Mouse (Mus musculus) large intestine, adult 2 months (tissue): ENCODE results near the gene Rinl. TPM values are rescaled to one million over a fixed set of nuclear protein-coding genes. Genes with fewer than 3 reads are reported as not detected.
A peak's percentile ranks its signal among the peaks of the same experiment; 100 is the strongest.

Experiments used
- DNase-seq: peaks from one replicate; pipeline ENCODE4 v3.0.0-alpha.2; 2012; ENCODE audit warnings: low read depth, low spot score
- WGBS: fragments of 180-500 bp; shearing (Covaris S2); methylation state at CpG from one replicate; pipeline ENCODE4 v1.1.7; 2018; 5-methylcytosine and 5-hydroxymethylcytosine counted together
- polyA plus RNA-seq: library from polyadenylated mRNA; depleted of rRNA; stranded (reverse); fragments of >200 nt; gene quantifications from 2 replicates; pipeline ENCODE4 v1.2.3, GENCODE M21; 2012

Rinl gene
- polyA plus RNA-seq, 1 experiment: 6.4 TPM

GRCm38 (mm10) chr7:28820358-28821260 is 31.8 kb downstream of the Rinl start:
- no peak for DNase-seq
- 33% methylated on average over 12 of the region's 12 CpGs for WGBS

- DNase-seq: no peak
- 33% methylated on average over 10 of the region's 10 CpGs for whole genome bisulfite sequencing
Measured at GRCm38 (mm10) chr7:28821261-28821831, 32.6 kb downstream of the Rinl start.

- DNase-seq: no peak
- WGBS: 73% methylated on average over 1 of the region's 1 CpGs
Measured at GRCm38 (mm10) chr7:28822556-28822955, 33.8 kb downstream of the Rinl start.

GRCm38 (mm10) chr7:28822993-28823903 is 34.5 kb downstream of the Rinl start:
- 34% methylated on average over 10 of the region's 10 CpGs for WGBS
- DNase-seq: no peak

- 6% methylated on average over 2 of the region's 2 CpGs for WGBS
- no peak for DNase-seq
Measured at GRCm38 (mm10) chr7:28823932-28824331, 35.2 kb downstream of the Rinl start.

- WGBS: under 1% methylated on average over 33 of the region's 33 CpGs
- no peak for DNase-seq
Measured at GRCm38 (mm10) chr7:28824941-28825685, 36.3 kb downstream of the Rinl start, which contains the start of gene Ech1. Ech1 (plus strand) TSS chr7:28825217.

GRCm38 (mm10) chr7:28825686-28826401 is 37.1 kb downstream of the Rinl start:
- DNase-seq: no peak
- 11% methylated on average over 11 of the region's 11 CpGs for WGBS

- 72% methylated on average over 7 of the region's 7 CpGs for WGBS
- no peak for DNase-seq
Measured at GRCm38 (mm10) chr7:28826402-28826772, 37.6 kb downstream of the Rinl start.

- no peak for DNase-seq
Measured at GRCm38 (mm10) chr7:28827338-28827737, 38.6 kb downstream of the Rinl start.

GRCm38 (mm10) chr7:28829821-28830220 is 41.1 kb downstream of the Rinl start:
- WGBS: 85% methylated on average over 8 of the region's 8 CpGs
- no peak for DNase-seq

More at GRCm38 (mm10) chr7:28827338-28827737, 38.6 kb downstream of the Rinl start:
- 31% methylated on average over 3 of the region's 3 CpGs for WGBS

- 51% methylated on average over 5 of the region's 5 CpGs for WGBS
- DNase-seq: no peak
Measured at GRCm38 (mm10) chr7:28830981-28831380, 42.2 kb downstream of the Rinl start.

GRCm38 (mm10) chr7:28831411-28832125 is 42.8 kb downstream of the Rinl start:
- DNase-seq: no peak
- WGBS: 39% methylated on average over 17 of the region's 17 CpGs

GRCm38 (mm10) chr7:28832137-28832536 is 43.4 kb downstream of the Rinl start:
- no peak for DNase-seq
- WGBS: 30% methylated on average over 6 of the region's 6 CpGs

GRCm38 (mm10) chr7:28833723-28834347 is 45.1 kb downstream of the Rinl start, which contains the start of gene Lgals4:
Lgals4 (plus strand) TSS chr7:28833854.
- no peak for DNase-seq
- WGBS: 46% methylated on average over 6 of the region's 6 CpGs

GRCm38 (mm10) chr7:28836936-28837335 is 48.2 kb downstream of the Rinl start:
- no peak for DNase-seq

GRCm38 (mm10) chr7:28838331-28838730 is 49.6 kb downstream of the Rinl start:
- 28% methylated on average over 9 of the region's 9 CpGs for WGBS
- peak; percentile 100 for DNase-seq

More at GRCm38 (mm10) chr7:28836936-28837335, 48.2 kb downstream of the Rinl start:
- 34% methylated on average over 5 of the region's 5 CpGs for WGBS

GRCm38 (mm10) chr7:28847273-28847672 is 58.5 kb downstream of the Rinl start:
- DNase-seq: no peak
- WGBS: 64% methylated on average over 1 of the region's 1 CpGs
